Mouse (Mus musculus): ENCODE data around the gene Slc22a2. TPM values are rescaled to one million over a fixed set of nuclear protein-coding genes. Genes with fewer than 3 reads are reported as not detected.

The Slc22a2 gene
- polyA plus RNA-seq, 1 experiment from 2014 or later, result 1.8 TPM

- H3K27me3 ChIP-seq (ENCODE audit: control insufficient read depth, insufficient read depth, low read length), result no peaks in the 10 kb centered on the region
- no peak for ATAC-seq (ENCODE audit: low FRiP score, low TSS enrichment)
- H3K4me2 ChIP-seq (replicated peaks; ENCODE audit: low read depth, low read length), result no peak overlapping the region
- H3K36me3 ChIP-seq (ENCODE audit: control insufficient read depth, insufficient read depth, low read length), result no peaks in the 10 kb centered on the region
- H3K9ac ChIP-seq (ENCODE audit: low read depth, low read length), result no peak overlapping the region
- no peak overlapping the region for H3K4me3 ChIP-seq (ENCODE audit: low read length)
- WGBS, result 53% methylated on average over 4 of the region's 4 CpGs
- no peak overlapping the region for H3K27ac ChIP-seq (ENCODE audit: low read depth, low read length)
- no peaks in the 10 kb centered on the region for H3K4me1 ChIP-seq (ENCODE audit: control insufficient read depth, insufficient read depth, low read length)
- no peaks in the 10 kb centered on the region for H3K9me3 ChIP-seq (ENCODE audit: control insufficient read depth, low read length)
Measured at GRCm38 (mm10) chr17:12615429-12615828, 31.5 kb downstream of the Slc22a2 start.

GRCm38 (mm10) chr17:12619641-12620040, 35.7 kb downstream of the Slc22a2 start:
- H3K9ac ChIP-seq (ENCODE audit: low read depth, low read length), result no peak overlapping the region
- H3K4me3 ChIP-seq (ENCODE audit: low read length), result no peak overlapping the region
- WGBS, result 92% methylated on average over 2 of the region's 2 CpGs
- no peak for ATAC-seq (ENCODE audit: low FRiP score, low TSS enrichment)
- no peaks in the 10 kb centered on the region for H3K27me3 ChIP-seq (ENCODE audit: control insufficient read depth, insufficient read depth, low read length)
- peaks cover 6% of the 10 kb centered on the region; the same call in 1 of the 2 replicates for H3K9me3 ChIP-seq (ENCODE audit: control insufficient read depth, low read length)
- H3K4me1 ChIP-seq (ENCODE audit: control insufficient read depth, insufficient read depth, low read length), result no peaks in the 10 kb centered on the region
- no peak overlapping the region for H3K27ac ChIP-seq (ENCODE audit: low read depth, low read length)
- H3K4me2 ChIP-seq (replicated peaks; ENCODE audit: low read depth, low read length), result no peak overlapping the region
- no peaks in the 10 kb centered on the region for H3K36me3 ChIP-seq (ENCODE audit: control insufficient read depth, insufficient read depth, low read length)

- H3K36me3 ChIP-seq (ENCODE audit: control insufficient read depth, insufficient read depth, low read length), result no peaks in the 10 kb centered on the region
- WGBS, result 81% methylated on average over 4 of the region's 4 CpGs
- no peak overlapping the region for H3K4me2 ChIP-seq (replicated peaks; ENCODE audit: low read depth, low read length)
- no peak overlapping the region for H3K9ac ChIP-seq (ENCODE audit: low read depth, low read length)
- no peak for ATAC-seq (ENCODE audit: low FRiP score, low TSS enrichment)
- H3K4me3 ChIP-seq (ENCODE audit: low read length), result no peak overlapping the region
- H3K4me1 ChIP-seq (ENCODE audit: control insufficient read depth, insufficient read depth, low read length), result 0 out of 2 replicates have a peak, but pooled peaks cover 4% of the 10 kb centered on the region
- no peak overlapping the region for H3K27ac ChIP-seq (ENCODE audit: low read depth, low read length)
- H3K9me3 ChIP-seq (ENCODE audit: control insufficient read depth, low read length), result peaks cover 21% of the 10 kb centered on the region
- H3K27me3 ChIP-seq (ENCODE audit: control insufficient read depth, insufficient read depth, low read length), result no peaks in the 10 kb centered on the region
Measured at GRCm38 (mm10) chr17:12627983-12628382, 44.1 kb downstream of the Slc22a2 start.

GRCm38 (mm10) chr17:12630976-12631730, 47.2 kb downstream of the Slc22a2 start:
- 0 out of 2 replicates have a peak, but pooled peaks cover 4% of the 10 kb centered on the region for H3K4me1 ChIP-seq (ENCODE audit: control insufficient read depth, insufficient read depth, low read length)
- H3K36me3 ChIP-seq (ENCODE audit: control insufficient read depth, insufficient read depth, low read length), result no peaks in the 10 kb centered on the region
- ATAC-seq (ENCODE audit: low FRiP score, low TSS enrichment), result peak; percentile 46; the same call in 1 of the 2 replicates
- H3K4me2 ChIP-seq (replicated peaks; ENCODE audit: low read depth, low read length), result no peak overlapping the region
- H3K9ac ChIP-seq (ENCODE audit: low read depth, low read length), result no peak overlapping the region
- H3K4me3 ChIP-seq (ENCODE audit: low read length), result no peak overlapping the region
- H3K27me3 ChIP-seq (ENCODE audit: control insufficient read depth, insufficient read depth, low read length), result no peaks in the 10 kb centered on the region
- no peaks in the 10 kb centered on the region; the same call in 1 of the 2 replicates for H3K9me3 ChIP-seq (ENCODE audit: control insufficient read depth, low read length)
- peak overlapping the region; percentile 48; the same call in 1 of the 2 replicates for H3K27ac ChIP-seq (ENCODE audit: low read depth, low read length)
- WGBS, result 33% methylated on average over 6 of the region's 6 CpGs

GRCm38 (mm10) chr17:12631771-12632600, 48.1 kb downstream of the Slc22a2 start:
- peak; percentile 92 for ATAC-seq (ENCODE audit: low FRiP score, low TSS enrichment)
- no peak overlapping the region for H3K4me2 ChIP-seq (replicated peaks; ENCODE audit: low read depth, low read length)
- no peak overlapping the region for H3K4me3 ChIP-seq (ENCODE audit: low read length)
- peak overlapping the region; percentile 48; the same call in 1 of the 2 replicates for H3K27ac ChIP-seq (ENCODE audit: low read depth, low read length)
- no peaks in the 10 kb centered on the region for H3K9me3 ChIP-seq (ENCODE audit: control insufficient read depth, low read length)
- 43% methylated on average over 7 of the region's 7 CpGs for WGBS
- no peaks in the 10 kb centered on the region for H3K36me3 ChIP-seq (ENCODE audit: control insufficient read depth, insufficient read depth, low read length)
- H3K27me3 ChIP-seq (ENCODE audit: control insufficient read depth, insufficient read depth, low read length), result no peaks in the 10 kb centered on the region
- H3K4me1 ChIP-seq (ENCODE audit: control insufficient read depth, insufficient read depth, low read length), result 0 out of 2 replicates have a peak, but pooled peaks cover 4% of the 10 kb centered on the region
- no peak overlapping the region for H3K9ac ChIP-seq (ENCODE audit: low read depth, low read length)

- 40% methylated on average over 4 of the region's 4 CpGs for WGBS
- H3K36me3 ChIP-seq (ENCODE audit: control insufficient read depth, insufficient read depth, low read length), result no peaks in the 10 kb centered on the region
- H3K4me2 ChIP-seq (replicated peaks; ENCODE audit: low read depth, low read length), result no peak overlapping the region
- ATAC-seq (ENCODE audit: low FRiP score, low TSS enrichment), result no peak
- H3K4me1 ChIP-seq (ENCODE audit: control insufficient read depth, insufficient read depth, low read length), result 0 out of 2 replicates have a peak, but pooled peaks cover 4% of the 10 kb centered on the region
- H3K27ac ChIP-seq (ENCODE audit: low read depth, low read length), result no peak overlapping the region
- H3K9me3 ChIP-seq (ENCODE audit: control insufficient read depth, low read length), result no peaks in the 10 kb centered on the region
- no peak overlapping the region for H3K9ac ChIP-seq (ENCODE audit: low read depth, low read length)
- H3K4me3 ChIP-seq (ENCODE audit: low read length), result no peak overlapping the region
- H3K27me3 ChIP-seq (ENCODE audit: control insufficient read depth, insufficient read depth, low read length), result no peaks in the 10 kb centered on the region
Measured at GRCm38 (mm10) chr17:12634814-12635213, 50.9 kb downstream of the Slc22a2 start.

GRCm38 (mm10) chr17:12639585-12639984, 55.7 kb downstream of the Slc22a2 start:
- no peaks in the 10 kb centered on the region for H3K36me3 ChIP-seq (ENCODE audit: control insufficient read depth, insufficient read depth, low read length)
- H3K27ac ChIP-seq (ENCODE audit: low read depth, low read length), result no peak overlapping the region
- no peaks in the 10 kb centered on the region; the same call in 1 of the 2 replicates for H3K9me3 ChIP-seq (ENCODE audit: control insufficient read depth, low read length)
- no peak overlapping the region for H3K9ac ChIP-seq (ENCODE audit: low read depth, low read length)
- no peak for ATAC-seq (ENCODE audit: low FRiP score, low TSS enrichment)
- no peaks in the 10 kb centered on the region for H3K4me1 ChIP-seq (ENCODE audit: control insufficient read depth, insufficient read depth, low read length)
- 94% methylated on average over 3 of the region's 3 CpGs for WGBS
- H3K27me3 ChIP-seq (ENCODE audit: control insufficient read depth, insufficient read depth, low read length), result no peaks in the 10 kb centered on the region
- no peak overlapping the region for H3K4me2 ChIP-seq (replicated peaks; ENCODE audit: low read depth, low read length)
- H3K4me3 ChIP-seq (ENCODE audit: low read length), result no peak overlapping the region

GRCm38 (mm10) chr17:12641087-12641486, 57.2 kb downstream of the Slc22a2 start:
- H3K36me3 ChIP-seq (ENCODE audit: control insufficient read depth, insufficient read depth, low read length), result no peaks in the 10 kb centered on the region
- ATAC-seq (ENCODE audit: low FRiP score, low TSS enrichment), result no peak
- WGBS, result 77% methylated on average over 4 of the region's 4 CpGs
- no peak overlapping the region for H3K27ac ChIP-seq (ENCODE audit: low read depth, low read length)
- H3K9ac ChIP-seq (ENCODE audit: low read depth, low read length), result no peak overlapping the region
- no peaks in the 10 kb centered on the region; the same call in 1 of the 2 replicates for H3K9me3 ChIP-seq (ENCODE audit: control insufficient read depth, low read length)
- H3K4me1 ChIP-seq (ENCODE audit: control insufficient read depth, insufficient read depth, low read length), result no peaks in the 10 kb centered on the region
- no peaks in the 10 kb centered on the region for H3K27me3 ChIP-seq (ENCODE audit: control insufficient read depth, insufficient read depth, low read length)
- H3K4me3 ChIP-seq (ENCODE audit: low read length), result no peak overlapping the region
- no peak overlapping the region for H3K4me2 ChIP-seq (replicated peaks; ENCODE audit: low read depth, low read length)
